Mouse (Mus musculus) kidney, embryonic 14.5 days (tissue): ENCODE measurements around the gene Muc1. TPM values are rescaled to one million over a fixed set of nuclear protein-coding genes. Genes with fewer than 3 reads are reported as not detected.
A peak's percentile ranks its signal among the peaks of the same experiment; 100 is the strongest.

Source experiments
- microRNA counts: library from miRNA; unstranded; fragments of <30 nt; microRNA quantifications from one replicate; lab custom pipeline; 2017
- microRNA-seq: library from miRNA; unstranded; fragments of <30 nt; microRNA quantifications from one replicate; pipeline ENCODE4, GENCODE M21; 2016
- polyA plus RNA-seq: library from polyadenylated mRNA; unstranded; fragments of >200 nt; fragmentation: Nextera tagmentation; extraction: Ambion mirVana; gene quantifications from 2 replicates; pipeline ENCODE4 v1.2.1, GENCODE M21; 2014

Gene Muc1
- polyA plus RNA-seq, 1 experiment from 2014 or later, result 13.6 TPM

MicroRNAs encoded within 50 kb of the gene (microRNA counts, 519-probe panel; counts per million panel counts)
- not detected for microRNA mmu-miR-92b (lab: Ali Mortazavi, UCI)

Small RNAs within 50 kb of the gene (microRNA-seq; reads per million reads assigned to microRNA genes)
- 199 reads per million, percentile 63 among the genes with 10 or more reads in this experiment for gene Mir92b

Other genes with a start within 250 kb of the Muc1 start
- gene Rusc1, start 135.7 kb upstream of the Muc1 start, polyA plus RNA-seq, result 12.5 and 16.7 TPM in 2 replicates
- not detected in 2 replicates for gene Gm43738, start 128.0 kb upstream of the Muc1 start, polyA plus RNA-seq
- 186 and 191 TPM in 2 replicates for gene Fdps, start 127.1 kb upstream of the Muc1 start, polyA plus RNA-seq
- 1.3 and 1.5 TPM in 2 replicates for gene Pklr, start 92.9 kb upstream of the Muc1 start, polyA plus RNA-seq
- 0.49 and 0.73 TPM in 2 replicates for gene Hcn3, start 68.9 kb upstream of the Muc1 start, polyA plus RNA-seq
- 33.8 and 35.1 TPM in 2 replicates for gene Clk2, start 64.3 kb upstream of the Muc1 start, polyA plus RNA-seq
- gene Scamp3, start 51.6 kb upstream of the Muc1 start, polyA plus RNA-seq, result 84.6 and 107 TPM in 2 replicates
- 34.5 and 49.3 TPM in 2 replicates for gene Fam189b, start 45.9 kb upstream of the Muc1 start, polyA plus RNA-seq
- 32.0 and 37.4 TPM in 2 replicates for gene Gba, start 26.1 kb upstream of the Muc1 start, polyA plus RNA-seq
- gene Thbs3, start 13.9 kb upstream of the Muc1 start, polyA plus RNA-seq, result 12.5 and 13.2 TPM in 2 replicates
- 217 and 259 TPM in 2 replicates for gene Mtx1, start 2.0 kb upstream of the Muc1 start, polyA plus RNA-seq
- 321 and 407 TPM in 2 replicates for gene Krtcap2, start 16.9 kb downstream of the Muc1 start, polyA plus RNA-seq
- 2.8 and 3.6 TPM in 2 replicates for gene Trim46, start 17.3 kb downstream of the Muc1 start, polyA plus RNA-seq
- 134 and 200 TPM in 2 replicates for gene Dpm3, start 30.3 kb downstream of the Muc1 start, polyA plus RNA-seq
- 55.1 and 64.1 TPM in 2 replicates for gene Slc50a1, start 41.5 kb downstream of the Muc1 start, polyA plus RNA-seq
- gene Efna1, start 52.1 kb downstream of the Muc1 start, polyA plus RNA-seq, result 45.4 and 58.8 TPM in 2 replicates
- 9.7 and 10.1 TPM in 2 replicates for gene Efna3, start 93.9 kb downstream of the Muc1 start, polyA plus RNA-seq
- gene Efna4, start 109.0 kb downstream of the Muc1 start, polyA plus RNA-seq, result 30.1 and 36.6 TPM in 2 replicates
- gene Adam15, start 120.9 kb downstream of the Muc1 start, polyA plus RNA-seq, result 35.9 and 47.1 TPM in 2 replicates
- gene Dcst2, start 132.9 kb downstream of the Muc1 start, polyA plus RNA-seq, result 0.18 and 0.30 TPM in 2 replicates
- gene Dcst1, start 136.2 kb downstream of the Muc1 start, polyA plus RNA-seq, result 0.63 and 1.5 TPM in 2 replicates
- 1.8 and 2.2 TPM in 2 replicates for gene Zbtb7b, start 165.7 kb downstream of the Muc1 start, polyA plus RNA-seq
- not detected in 2 replicates for gene Lenep, start 173.7 kb downstream of the Muc1 start, polyA plus RNA-seq
- gene Flad1, start 182.8 kb downstream of the Muc1 start, polyA plus RNA-seq, result 19.6 and 24.9 TPM in 2 replicates
- gene Cks1b, start 189.3 kb downstream of the Muc1 start, polyA plus RNA-seq, result 632 and 773 TPM in 2 replicates
- gene Shc1, start 189.4 kb downstream of the Muc1 start, polyA plus RNA-seq, result 42.8 and 64.0 TPM in 2 replicates
- gene Pygo2, start 201.2 kb downstream of the Muc1 start, polyA plus RNA-seq, result 45.7 and 53.0 TPM in 2 replicates
- gene Pbxip1, start 207.6 kb downstream of the Muc1 start, polyA plus RNA-seq, result 15.5 and 19.4 TPM in 2 replicates
- gene Pmvk, start 225.5 kb downstream of the Muc1 start, polyA plus RNA-seq, result 53.8 and 60.4 TPM in 2 replicates